Mouse (Mus musculus): Measurements from ENCODE around the gene Jaml. TPM values are rescaled to one million over a fixed set of nuclear protein-coding genes. Genes with fewer than 3 reads are reported as not detected.
"Not testable (repeated sequence)": the region's sequence is repeated elsewhere in the genome, so short reads cannot be mapped to it uniquely, and the experiment has no call there.

Jaml gene
- polyA plus RNA-seq (2015; fragmentation: Nextera tagmentation; extraction: Ambion mirVana) = 0.45 TPM in 1 of 2 replicates, not detected in the other

- H3K27ac ChIP-seq (replicated peaks) = no peak within 1 kb of the TSS
- no peaks in the 10 kb centered on the region for H3K4me1 ChIP-seq
- H3K9ac ChIP-seq (replicated peaks) = no peak within 1 kb of the TSS
- H3K4me3 ChIP-seq = no peak within 1 kb of the TSS
- H3K36me3 ChIP-seq = no peaks in the 10 kb centered on the region
- ATAC-seq (replicated peaks) = no peak
- no peaks in the 10 kb centered on the region for H3K9me3 ChIP-seq
- H3K27me3 ChIP-seq = no peaks in the 10 kb centered on the region
- H3K4me2 ChIP-seq (replicated peaks) = no peak within 1 kb of the TSS
- 92% methylated on average over 5 of the region's 5 CpGs for WGBS
Observed at GRCm38 (mm10) chr9:45079011-45079410, at the start of gene Jaml. TSS of gene Jaml (plus strand) at chr9:45079183.

- H3K9me3 ChIP-seq = no peaks in the 10 kb centered on the region
- no peak overlapping the region for H3K4me2 ChIP-seq (replicated peaks)
- no peaks in the 10 kb centered on the region for H3K4me1 ChIP-seq
- no peaks in the 10 kb centered on the region for H3K27me3 ChIP-seq
- WGBS = 75% methylated on average over 6 of the region's 6 CpGs
- H3K36me3 ChIP-seq = no peaks in the 10 kb centered on the region
- ATAC-seq (replicated peaks) = no peak
- no peak overlapping the region for H3K4me3 ChIP-seq
- H3K27ac ChIP-seq (replicated peaks) = no peak overlapping the region
- no peak overlapping the region for H3K9ac ChIP-seq (replicated peaks)
Observed at GRCm38 (mm10) chr9:45030341-45030740, 48.6 kb upstream of the Jaml start.

GRCm38 (mm10) chr9:45032261-45032660 is 46.7 kb upstream of the Jaml start:
- no peak overlapping the region for H3K4me2 ChIP-seq (replicated peaks)
- no peaks in the 10 kb centered on the region for H3K9me3 ChIP-seq
- no peak for ATAC-seq (replicated peaks)
- H3K36me3 ChIP-seq = no peaks in the 10 kb centered on the region
- no peak overlapping the region for H3K9ac ChIP-seq (replicated peaks)
- H3K27me3 ChIP-seq = no peaks in the 10 kb centered on the region
- H3K27ac ChIP-seq (replicated peaks) = no peak overlapping the region
- 82% methylated on average over 2 of the region's 2 CpGs for WGBS
- H3K4me1 ChIP-seq = no peaks in the 10 kb centered on the region
- no peak overlapping the region for H3K4me3 ChIP-seq

DNA sequence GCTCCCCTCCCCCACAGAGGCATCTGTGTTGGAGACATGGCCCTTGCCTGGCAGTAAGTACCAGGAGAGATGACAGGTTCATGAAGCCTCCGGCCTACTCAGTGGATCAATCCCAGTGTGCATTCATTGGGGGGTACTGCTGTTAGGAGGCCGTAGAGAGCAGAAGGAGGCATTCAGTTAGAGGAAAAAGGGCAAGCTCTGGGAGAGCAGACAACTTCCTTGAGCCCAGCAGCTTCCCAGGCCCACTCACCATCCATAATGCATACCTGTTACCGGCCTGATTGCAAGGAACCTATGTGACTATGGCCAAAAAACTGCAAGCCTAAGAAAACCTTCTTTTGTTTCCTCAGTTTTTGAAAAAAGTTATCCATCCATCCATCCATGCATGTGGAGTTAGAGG is 44.5 kb upstream of the Jaml start:
- no peak overlapping the region for H3K27ac ChIP-seq (replicated peaks)
- ATAC-seq (replicated peaks) = no peak
- H3K9me3 ChIP-seq = no peaks in the 10 kb centered on the region
- WGBS = 82% methylated on average over 3 of the region's 3 CpGs
- H3K27me3 ChIP-seq = peaks cover 12% of the 10 kb centered on the region; the same call in 1 of the 2 replicates
- H3K4me2 ChIP-seq (replicated peaks) = no peak overlapping the region
- no peak overlapping the region for H3K4me3 ChIP-seq
- H3K4me1 ChIP-seq = no peaks in the 10 kb centered on the region
- H3K36me3 ChIP-seq = no peaks in the 10 kb centered on the region
- no peak overlapping the region for H3K9ac ChIP-seq (replicated peaks)

- H3K4me3 ChIP-seq; ATAC-seq (replicated peaks); H3K4me1 ChIP-seq; H3K27ac ChIP-seq (replicated peaks); H3K36me3 ChIP-seq; H3K4me2 ChIP-seq (replicated peaks); H3K9me3 ChIP-seq; H3K9ac ChIP-seq (replicated peaks): not testable (repeated sequence)
- H3K27me3 ChIP-seq = peaks cover 45% of the 10 kb centered on the region
- 87% methylated on average over 1 of the region's 1 CpGs for WGBS
Observed at GRCm38 (mm10) chr9:45037803-45038202, 41.2 kb upstream of the Jaml start.

DNA sequence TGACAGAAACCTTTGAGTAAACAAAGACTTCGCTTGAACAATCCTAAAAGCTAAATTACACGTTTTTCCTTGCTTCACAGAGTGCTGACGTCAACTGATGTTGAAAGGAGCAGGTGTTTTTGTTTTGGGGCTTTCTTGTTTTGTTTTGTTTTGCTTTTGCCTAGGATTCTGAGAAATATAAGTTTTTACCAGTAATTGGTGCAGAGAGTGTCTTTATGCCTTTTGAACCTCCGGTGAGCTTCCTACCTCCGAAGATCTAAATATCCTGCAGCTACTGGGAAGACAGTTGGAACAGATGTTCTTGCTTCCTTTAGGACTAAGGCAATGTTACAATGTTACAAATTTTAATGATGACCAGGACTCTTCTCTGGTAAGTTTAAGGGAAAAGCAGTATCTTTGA is 39.5 kb upstream of the Jaml start, which contains the start of gene Mpzl2:
Mpzl2 (plus strand) TSS at position 301 of the 400 bp plus-strand sequence.
- 63% methylated on average over 5 of the region's 5 CpGs for WGBS
- peaks cover 59% of the 10 kb centered on the region for H3K27me3 ChIP-seq

GRCm38 (mm10) chr9:45040066-45040845 is 38.7 kb upstream of the Jaml start:
- Histone ChIP-seq H3K4me1 (no peaks in the 10 kb centered on the region), H3K9me3 (no peaks in the 10 kb centered on the region), H3K27ac (replicated peaks) (no peak overlapping the region), H3K9ac (replicated peaks) (no peak overlapping the region), H3K4me2 (replicated peaks) (no peak overlapping the region), H3K36me3 (no peaks in the 10 kb centered on the region), H3K4me3 (no peak overlapping the region), H3K27me3 (peaks cover 63% of the 10 kb centered on the region)
- no peak for ATAC-seq (replicated peaks)
- 12% methylated on average over 14 of the region's 14 CpGs for WGBS

More for the DNA sequence above, 39.5 kb upstream of the Jaml start, which contains the start of gene Mpzl2:
- Histone ChIP-seq H3K4me1 (no peaks in the 10 kb centered on the region), H3K4me3 (no peak within 1 kb of the TSS), H3K9ac (replicated peaks) (no peak within 1 kb of the TSS), H3K9me3 (no peaks in the 10 kb centered on the region), H3K4me2 (replicated peaks) (no peak within 1 kb of the TSS), H3K36me3 (no peaks in the 10 kb centered on the region), H3K27ac (replicated peaks) (no peak within 1 kb of the TSS)
- no peak for ATAC-seq (replicated peaks)

DNA sequence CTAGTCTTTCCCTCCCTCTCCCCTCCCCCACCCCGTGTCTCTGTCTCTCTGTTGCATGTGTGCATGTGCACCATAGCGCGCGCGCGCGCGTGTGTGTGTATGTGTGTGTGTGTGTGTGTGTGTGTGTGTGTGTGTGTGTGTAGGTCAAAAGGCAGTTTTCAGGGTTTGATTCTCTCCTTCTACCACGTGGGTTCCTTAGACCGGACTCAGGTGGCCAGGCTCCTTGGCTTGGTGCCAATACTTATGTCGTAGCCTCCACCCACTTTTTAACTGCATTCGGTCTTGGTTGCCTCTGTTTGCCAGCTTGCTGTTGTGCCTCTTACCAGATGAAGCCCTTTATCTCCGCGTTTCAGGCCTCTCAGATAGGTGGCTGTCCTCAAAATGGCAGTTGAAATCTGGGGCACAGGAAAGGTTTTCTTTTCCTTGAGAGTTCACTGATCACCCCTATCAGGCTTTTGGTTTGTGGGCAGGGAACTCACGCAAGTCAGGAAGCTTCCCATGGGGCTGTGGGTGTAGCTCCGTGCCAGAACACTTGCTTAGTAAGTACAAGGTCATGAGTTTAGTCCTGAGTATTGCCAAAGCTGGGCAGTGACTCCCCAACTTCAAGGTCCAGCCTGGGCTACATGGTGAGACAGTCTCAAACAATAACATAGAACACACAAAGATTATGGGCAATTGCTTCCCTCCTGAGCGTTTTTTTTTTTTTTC is 37.7 kb upstream of the Jaml start:
- Histone ChIP-seq H3K27me3 (peaks cover 63% of the 10 kb centered on the region), H3K4me2 (replicated peaks) (no peak overlapping the region), H3K9me3 (no peaks in the 10 kb centered on the region), H3K9ac (replicated peaks) (no peak overlapping the region), H3K4me3 (no peak overlapping the region), H3K36me3 (no peaks in the 10 kb centered on the region), H3K4me1 (no peaks in the 10 kb centered on the region), H3K27ac (replicated peaks) (no peak overlapping the region)
- ATAC-seq (replicated peaks) = no peak
- 23% methylated on average over 10 of the region's 17 CpGs for WGBS

DNA sequence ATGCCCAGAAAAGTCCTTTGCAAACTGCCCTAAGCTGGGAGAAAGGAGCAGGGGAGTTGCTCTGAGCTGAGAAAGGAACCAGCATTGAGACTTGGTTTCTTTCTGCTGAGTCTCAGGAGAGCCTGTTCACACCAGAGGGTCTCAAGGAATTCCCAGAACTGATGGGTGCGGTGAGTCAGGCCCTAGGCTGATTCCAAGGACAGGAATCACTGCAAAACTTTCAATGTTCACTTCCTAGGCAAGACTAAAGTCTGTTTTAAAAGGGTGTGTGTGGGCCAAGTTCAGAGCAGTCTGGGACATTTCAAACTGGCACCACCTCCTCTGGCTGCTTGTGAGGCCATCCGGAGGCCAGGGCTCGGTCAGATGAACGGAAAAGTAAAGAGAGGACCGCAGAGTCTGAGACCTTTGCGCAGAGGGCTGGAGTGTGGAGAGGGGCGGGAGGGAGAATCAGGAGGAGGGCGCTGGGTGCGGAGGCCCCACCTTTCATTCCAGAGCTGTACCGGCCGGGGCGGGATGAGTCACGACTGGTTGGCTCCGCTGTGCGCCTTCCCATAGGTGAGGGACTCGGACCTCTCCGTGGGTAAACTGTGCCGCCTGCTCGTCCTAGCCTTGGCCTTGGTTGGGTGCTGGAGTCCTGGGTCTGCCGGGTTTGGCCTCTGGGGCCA is 36.8 kb upstream of the Jaml start:
- Histone ChIP-seq H3K9ac (replicated peaks) (no peak overlapping the region), H3K9me3 (no peaks in the 10 kb centered on the region), H3K27ac (replicated peaks) (no peak overlapping the region), H3K4me3 (no peak overlapping the region), H3K36me3 (no peaks in the 10 kb centered on the region), H3K4me2 (replicated peaks) (no peak overlapping the region; the same call in 1 of the 2 replicates), H3K4me1 (no peaks in the 10 kb centered on the region), H3K27me3 (peaks cover 68% of the 10 kb centered on the region)
- no peak for ATAC-seq (replicated peaks)
- WGBS = 5% methylated on average over 20 of the region's 20 CpGs

DNA sequence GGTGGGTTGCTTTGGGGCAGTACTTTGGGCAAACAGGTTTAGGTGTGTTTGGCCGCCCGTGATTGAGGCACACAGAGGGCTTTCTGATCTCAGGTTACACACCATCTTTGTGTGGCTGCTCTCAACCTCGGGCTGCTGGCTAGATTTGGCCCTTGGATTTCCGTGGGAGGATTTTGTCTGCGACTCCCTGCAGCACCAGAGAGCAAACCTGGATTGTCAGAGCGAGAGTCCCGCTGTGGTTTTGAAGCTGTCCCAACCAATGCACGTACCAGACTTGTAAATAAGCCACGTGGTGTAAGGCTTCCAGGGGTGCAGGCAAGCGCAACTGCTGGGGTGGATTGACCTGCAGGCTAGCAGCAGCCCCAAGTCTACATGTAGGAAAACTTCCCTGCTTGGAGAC is 36.0 kb upstream of the Jaml start:
- no peaks in the 10 kb centered on the region for H3K9me3 ChIP-seq
- H3K36me3 ChIP-seq = no peaks in the 10 kb centered on the region
- H3K4me3 ChIP-seq = no peak overlapping the region
- peaks cover 70% of the 10 kb centered on the region for H3K27me3 ChIP-seq
- ATAC-seq (replicated peaks) = no peak
- no peak overlapping the region; the same call in 1 of the 2 replicates for H3K4me2 ChIP-seq (replicated peaks)
- no peak overlapping the region for H3K27ac ChIP-seq (replicated peaks)
- under 1% methylated on average over 10 of the region's 10 CpGs for WGBS
- no peak overlapping the region for H3K9ac ChIP-seq (replicated peaks)
- H3K4me1 ChIP-seq = no peaks in the 10 kb centered on the region

- Histone ChIP-seq H3K4me2 (replicated peaks) (no peak overlapping the region), H3K9me3 (no peaks in the 10 kb centered on the region), H3K9ac (replicated peaks) (no peak overlapping the region), H3K27ac (replicated peaks) (no peak overlapping the region), H3K36me3 (no peaks in the 10 kb centered on the region), H3K4me3 (no peak overlapping the region), H3K4me1 (no peaks in the 10 kb centered on the region), H3K27me3 (peaks cover 41% of the 10 kb centered on the region)
- WGBS = 93% methylated on average over 16 of the region's 16 CpGs
- ATAC-seq (replicated peaks) = no peak
Observed at GRCm38 (mm10) chr9:45046973-45047372, 32.0 kb upstream of the Jaml start.

- WGBS = 29% methylated on average over 4 of the region's 4 CpGs
- no peak overlapping the region for H3K4me2 ChIP-seq (replicated peaks)
- no peak overlapping the region for H3K27ac ChIP-seq (replicated peaks)
- no peak for ATAC-seq (replicated peaks)
- peaks cover 37% of the 10 kb centered on the region for H3K27me3 ChIP-seq
- H3K9me3 ChIP-seq = no peaks in the 10 kb centered on the region
- H3K9ac ChIP-seq (replicated peaks) = no peak overlapping the region
- H3K4me1 ChIP-seq = no peaks in the 10 kb centered on the region
- H3K4me3 ChIP-seq = no peak overlapping the region
- no peaks in the 10 kb centered on the region for H3K36me3 ChIP-seq
Observed at GRCm38 (mm10) chr9:45048511-45048910, 30.5 kb upstream of the Jaml start.

Data from forebrain, embryonic 15.5 days (tissue).